Mouse (Mus musculus) small intestine, adult 2 months (tissue): ENCODE data around the gene Gm17555.

Source experiments
- CTCF ChIP-seq: fragments of 200-500 bp; IDR thresholded peaks from 2 replicates; pipeline ENCODE4 v1.5.1; 2012; ENCODE audit warnings: low read depth, mild to moderate bottlenecking, control low read depth, inconsistent platforms, low read length, moderate library complexity, mixed read lengths; ENCODE audit not compliant: insufficient replicate concordance, insufficient read length; ENCODE audit errors: extremely low read depth
- POLR2A ChIP-seq: fragments of 200-500 bp; IDR thresholded peaks from 2 replicates; pipeline ENCODE4 v1.6.1; 2012; ENCODE audit warnings: low read depth, mild to moderate bottlenecking, control low read depth, inconsistent platforms, low read length, moderate library complexity

DNA sequence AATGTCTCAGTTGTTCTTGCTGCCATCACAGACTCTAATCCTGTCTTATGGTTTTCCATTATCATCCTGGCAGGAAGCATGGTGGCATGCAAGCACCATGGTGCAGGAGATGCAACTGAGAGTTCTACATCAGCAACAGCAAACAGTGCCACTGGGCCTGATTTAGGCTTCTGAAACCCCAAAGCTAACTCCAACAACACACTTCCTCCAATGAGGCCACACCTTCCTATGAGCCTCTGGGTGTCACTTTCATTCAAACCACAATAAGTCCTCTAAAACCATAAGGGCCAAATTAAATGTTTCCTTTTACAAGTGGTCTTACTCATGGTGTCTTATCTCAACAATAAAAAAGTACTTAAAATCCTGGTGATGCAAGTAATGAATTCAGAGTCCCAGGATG is 37.3 kb downstream of the Gm17555 start:
- TF ChIP-seq POLR2A = no peak
- TF ChIP-seq CTCF = no peak
